Mouse (Mus musculus) CH12.LX (cell line): ENCODE results near the gene Olfr15. TPM values are rescaled to one million over a fixed set of nuclear protein-coding genes. Genes with fewer than 3 reads are reported as not detected.

Experiments
- DNase-seq: peaks from one replicate; pipeline ENCODE4 v3.0.0-alpha.2; 2013; ENCODE audit errors: extremely low read depth
- H3K27ac ChIP-seq: 2 replicates; pipeline ENCODE4 v1.5.1; 2012; ENCODE audit warnings: low read depth, mild to moderate bottlenecking, control low read depth, moderate library complexity; ENCODE audit not compliant: insufficient read depth
- H3K27me3 ChIP-seq: replicated peaks from 2 replicates; pipeline ENCODE3; 2012; ENCODE audit warnings: inconsistent platforms
- H3K36me3 ChIP-seq, 2 experiments: replicated peaks in 1 of 2; 2 replicates each; pipeline versions ENCODE3 to v1.6.1; 2012; ENCODE audit warnings: inconsistent platforms in 1 of 2, low read length in 1 of 2, mild to moderate bottlenecking in 1 of 2, mixed read lengths in 1 of 2, moderate library complexity in 1 of 2; ENCODE audit not compliant: control insufficient read depth in 1 of 2, insufficient read depth in 1 of 2
- H3K4me1 ChIP-seq, 2 experiments: 2 replicates each; pipeline ENCODE4 v1.6.1; 2012; ENCODE audit warnings: inconsistent platforms in 1 of 2, moderate library complexity in 1 of 2; ENCODE audit not compliant: insufficient read depth in 2 of 2, control insufficient read depth in 1 of 2
- H3K4me2 ChIP-seq: 2 replicates; pipeline ENCODE4 v1.6.1; 2012; ENCODE audit warnings: low read depth, mild to moderate bottlenecking, control low read depth; ENCODE audit not compliant: poor library complexity, insufficient read depth, severe bottlenecking
- H3K4me3 ChIP-seq, 3 experiments: fragments of 150-350 bp in 1 of 3; sonication (generic) in 1 of 3; replicated peaks in 1 of 3; 2 replicates each; pipeline versions ENCODE3 to v1.5.1; 2011 to 2012; ENCODE audit warnings: low read depth in 2 of 3, low read length in 2 of 3, mild to moderate bottlenecking in 2 of 3, moderate library complexity in 2 of 3, control low read depth in 1 of 3, improper control_type of control experiment in 1 of 3, inconsistent platforms in 1 of 3, mixed read lengths in 1 of 3; ENCODE audit not compliant: poor library complexity in 1 of 3
- H3K79me2 ChIP-seq: replicated peaks from 2 replicates; pipeline ENCODE4 v1.6.1; 2012; ENCODE audit warnings: mild to moderate bottlenecking, moderate library complexity; ENCODE audit not compliant: control insufficient read depth, poor library complexity, insufficient read depth, severe bottlenecking; ENCODE audit errors: extremely low read depth
- H3K9ac ChIP-seq: 2 replicates; pipeline ENCODE4 v1.6.1; 2012; ENCODE audit warnings: low read depth, mild to moderate bottlenecking, control low read depth, moderate library complexity; ENCODE audit not compliant: insufficient read depth
- H3K9me3 ChIP-seq: replicated peaks from 2 replicates; pipeline ENCODE3; 2012; ENCODE audit warnings: low read length, inconsistent platforms, mixed read lengths
- BHLHE40 ChIP-seq: IDR thresholded peaks from 2 replicates; pipeline ENCODE4 v1.6.1; 2011; ENCODE audit warnings: mild to moderate bottlenecking, low read depth, low read length, improper control_type of control experiment
- CHD1 ChIP-seq: IDR thresholded peaks from 2 replicates; pipeline ENCODE4 v1.6.1; 2012; ENCODE audit warnings: low read depth, low read length, improper control_type of control experiment, inconsistent platforms
- CHD2 ChIP-seq: IDR thresholded peaks from 2 replicates; pipeline ENCODE4 v1.6.1; 2011; ENCODE audit warnings: low read length, improper control_type of control experiment
- CTCF ChIP-seq, 2 experiments: IDR thresholded peaks in 1 of 2; conservative IDR thresholded peaks in 1 of 2; 2 replicates each; pipeline ENCODE4 v1.5.1; 2011 to 2012; ENCODE audit warnings: low read depth in 2 of 2, low read length in 2 of 2, improper control_type of control experiment in 1 of 2, inconsistent platforms in 1 of 2, mild to moderate bottlenecking in 1 of 2, moderate library complexity in 1 of 2
- E2F4 ChIP-seq: IDR thresholded peaks from 2 replicates; pipeline ENCODE4 v1.6.1; 2011; ENCODE audit warnings: low read depth, low read length, improper control_type of control experiment; ENCODE audit not compliant: insufficient replicate concordance
- ELF1 ChIP-seq: IDR thresholded peaks from 2 replicates; pipeline ENCODE4 v1.6.1; 2014; ENCODE audit warnings: low read depth, mild to moderate bottlenecking, inconsistent platforms, low read length, improper control_type of control experiment
- EP300 ChIP-seq: IDR thresholded peaks from 2 replicates; pipeline ENCODE4 v1.6.1; 2011; ENCODE audit warnings: low read length, improper control_type of control experiment
- ETS1 ChIP-seq: conservative IDR thresholded peaks from 2 replicates; pipeline ENCODE4 v1.6.1; 2012; ENCODE audit warnings: low read depth, mild to moderate bottlenecking, inconsistent platforms, low read length, improper control_type of control experiment, moderate library complexity
- HCFC1 ChIP-seq: IDR thresholded peaks from 2 replicates; pipeline ENCODE4 v1.6.1; 2012; ENCODE audit warnings: low read depth, mild to moderate bottlenecking, inconsistent platforms, low read length, improper control_type of control experiment
- IRF4 ChIP-seq: IDR thresholded peaks from 2 replicates; pipeline ENCODE4 v1.6.1; 2014; ENCODE audit warnings: low read depth, mild to moderate bottlenecking, inconsistent platforms, low read length, improper control_type of control experiment
- JUN ChIP-seq: IDR thresholded peaks from 2 replicates; pipeline ENCODE4 v1.6.1; 2011; ENCODE audit warnings: low read depth, mild to moderate bottlenecking, low read length, improper control_type of control experiment, moderate library complexity; ENCODE audit not compliant: insufficient read depth
- JUND ChIP-seq: conservative IDR thresholded peaks from 2 replicates; pipeline ENCODE4 v1.6.1; 2011; ENCODE audit warnings: low read depth, low read length, improper control_type of control experiment
- KAT2A ChIP-seq: IDR thresholded peaks from 2 replicates; pipeline ENCODE4 v1.6.1; 2012; ENCODE audit warnings: low read length, improper control_type of control experiment, inconsistent platforms; ENCODE audit not compliant: insufficient replicate concordance
- MAFK ChIP-seq: IDR thresholded peaks from 2 replicates; pipeline ENCODE4 v1.6.1; 2011; ENCODE audit warnings: low read length, improper control_type of control experiment; ENCODE audit not compliant: insufficient replicate concordance
- MAX ChIP-seq: IDR thresholded peaks from 2 replicates; pipeline ENCODE4 v1.6.1; 2011; ENCODE audit warnings: low read length, improper control_type of control experiment
- MAZ ChIP-seq: IDR thresholded peaks from 2 replicates; pipeline ENCODE4 v1.6.1; 2012; ENCODE audit warnings: low read depth, mild to moderate bottlenecking, inconsistent platforms, low read length, improper control_type of control experiment, moderate library complexity
- MEF2A ChIP-seq: IDR thresholded peaks from 2 replicates; pipeline ENCODE4 v1.6.1; 2014; ENCODE audit warnings: low read depth, mild to moderate bottlenecking, inconsistent platforms, low read length, improper control_type of control experiment, borderline replicate concordance
- MXI1 ChIP-seq: IDR thresholded peaks from 2 replicates; pipeline ENCODE4 v1.6.1; 2011; ENCODE audit warnings: mild to moderate bottlenecking, low read depth, low read length, improper control_type of control experiment
- MYC ChIP-seq: IDR thresholded peaks from 2 replicates; pipeline ENCODE4 v1.6.1; 2011; ENCODE audit warnings: low read depth, mild to moderate bottlenecking, improper control_type of control experiment, low read length
- NELFE ChIP-seq: IDR thresholded peaks from 2 replicates; pipeline ENCODE4 v1.6.1; 2011; ENCODE audit warnings: low read depth, low read length, improper control_type of control experiment
- NRF1 ChIP-seq: IDR thresholded peaks from 2 replicates; pipeline ENCODE4 v1.6.1; 2014; ENCODE audit warnings: low read depth, mild to moderate bottlenecking, inconsistent platforms, low read length, improper control_type of control experiment, moderate library complexity
- PAX5 ChIP-seq: IDR thresholded peaks from 2 replicates; pipeline ENCODE4 v1.6.1; 2012; ENCODE audit warnings: low read length, inconsistent platforms, mixed read lengths
- POLR2A ChIP-seq: IDR thresholded peaks from 2 replicates; pipeline ENCODE4 v1.6.1; 2011; ENCODE audit warnings: low read depth, mild to moderate bottlenecking, improper control_type of control experiment, low read length
- POLR2AphosphoS2 ChIP-seq: IDR thresholded peaks from 2 replicates; pipeline ENCODE4 v1.6.1; 2011; ENCODE audit warnings: low read depth, low read length, improper control_type of control experiment
- RAD21 ChIP-seq: IDR thresholded peaks from 2 replicates; pipeline ENCODE4 v1.6.1; 2011; ENCODE audit warnings: low read depth, mild to moderate bottlenecking, low read length, improper control_type of control experiment, moderate library complexity
- RCOR1 ChIP-seq: conservative IDR thresholded peaks from 2 replicates; pipeline ENCODE4 v1.6.1; 2012; ENCODE audit warnings: low read depth, mild to moderate bottlenecking, inconsistent platforms, low read length, improper control_type of control experiment
- SIN3A ChIP-seq: IDR thresholded peaks from 2 replicates; pipeline ENCODE4 v1.6.1; 2012; ENCODE audit warnings: low read length, improper control_type of control experiment, inconsistent platforms
- SMC3 ChIP-seq: IDR thresholded peaks from 2 replicates; pipeline ENCODE4 v1.6.1; 2011; ENCODE audit warnings: low read depth, low read length, improper control_type of control experiment
- TBP ChIP-seq: conservative IDR thresholded peaks from 2 replicates; pipeline ENCODE4 v1.6.1; 2011; ENCODE audit warnings: low read depth, low read length, improper control_type of control experiment
- TCF12 ChIP-seq: IDR thresholded peaks from 2 replicates; pipeline ENCODE4 v1.6.1; 2014; ENCODE audit warnings: low read depth, mild to moderate bottlenecking, inconsistent platforms, low read length, improper control_type of control experiment
- UBTF ChIP-seq: IDR thresholded peaks from 2 replicates; pipeline ENCODE4 v1.6.1; 2012; ENCODE audit warnings: low read depth, mild to moderate bottlenecking, inconsistent platforms, low read length, improper control_type of control experiment, moderate library complexity
- USF1 ChIP-seq: IDR thresholded peaks from 2 replicates; pipeline ENCODE4 v1.6.1; 2014; ENCODE audit warnings: low read depth, mild to moderate bottlenecking, inconsistent platforms, low read length, improper control_type of control experiment
- USF2 ChIP-seq: conservative IDR thresholded peaks from 2 replicates; pipeline ENCODE4 v1.6.1; 2011; ENCODE audit warnings: low read depth, low read length, improper control_type of control experiment
- ZC3H11A ChIP-seq: IDR thresholded peaks from 2 replicates; pipeline ENCODE4 v1.6.1; 2012; ENCODE audit warnings: low read depth, mild to moderate bottlenecking, inconsistent platforms, low read length, improper control_type of control experiment
- ZKSCAN1 ChIP-seq: IDR thresholded peaks from 2 replicates; pipeline ENCODE4 v1.6.1; 2012; ENCODE audit warnings: low read depth, inconsistent platforms, low read length, improper control_type of control experiment, borderline replicate concordance
- ZMIZ1 ChIP-seq: IDR thresholded peaks from 2 replicates; pipeline ENCODE4 v1.6.1; 2012; ENCODE audit warnings: low read depth, mild to moderate bottlenecking, inconsistent platforms, low read length, improper control_type of control experiment
- ZNF384 ChIP-seq: IDR thresholded peaks from 2 replicates; pipeline ENCODE4 v1.6.1; 2012; ENCODE audit warnings: low read depth, low read length, improper control_type of control experiment, inconsistent platforms
- dilution Hi-C: fragments of 300-500 bp; cut with MboI; formaldehyde crosslinking; loops from 2 replicates; pipeline ENCODE4 v1.14.3; 2020; ENCODE audit warnings: low sequenced_read_pairs; ENCODE audit not compliant: extremely low pct_unique_long_range_greater_than_20kb, extremely low pct_ligation_motif_present
- in situ Hi-C: fragments of 300-500 bp; cut with MboI; formaldehyde crosslinking; loops from 3 replicates; pipeline ENCODE4 v1.14.3; 2019; ENCODE audit warnings: low sequenced_read_pairs, low pct_ligation_motif_present, low pct_unique_long_range_greater_than_20kb, mixed read lengths
- polyA plus RNA-seq: library from polyadenylated mRNA; unstranded; fragments of >175 nt; gene quantifications from 2 replicates; pipeline ENCODE4 v1.2.1, GENCODE M21; 2012; ENCODE audit warnings: low read depth; ENCODE audit not compliant: insufficient read length
- total RNA-seq, 2 experiments: library from RNA; depleted of rRNA; stranded (reverse); fragments of 300-350 nt in 1 of 2; fragments of >200 nt in 1 of 2; gene quantifications; 2 replicates each; pipeline ENCODE4 v1.2.3; 2012 to 2014

Olfr15 gene
- total and polyA plus RNA-seq, 3 experiments: not detected

GRCm38 (mm10) chr16:3884201-3885064 lies 53.8 kb downstream of the Olfr15 start, which contains the start of the genes Zfp597 and Gm20695:
Gene Zfp597 (minus strand): TSS chr16:3884561.
Gene Gm20695 (plus strand): TSS chr16:3884648.
- Histone ChIP-seq H3K27ac (peak within 1 kb of the TSS; percentile 2; the same call in 1 of the 2 replicates), H3K4me1 (peaks cover 5 to 41% of the 10 kb centered on the region in 2 experiments), H3K4me2 (peak within 1 kb of the TSS; percentile 77), H3K27me3 (no peaks in the 10 kb centered on the region), H3K9me3 (no peaks in the 10 kb centered on the region), H3K36me3 (peaks cover 3 to 39% of the 10 kb centered on the region in 2 experiments), H3K4me3 (peak within 1 kb of the TSS; percentile 81 to 91 (median 87)), H3K9ac (peak within 1 kb of the TSS; percentile 84), H3K79me2 (peaks cover 36% of the 10 kb centered on the region)
- dilution Hi-C loops: no loop called here
- in situ Hi-C loops: loop anchor here (5.0 kb wide), 1 partner anchor 37 kb away; the partner anchor contains the start of gene Zfp174
- DNase-seq: peak; percentile 94
- TF ChIP-seq UBTF (peak; percentile 53; the same call in 1 of the 2 replicates), JUND (no peak), IRF4 (peak; percentile 67; the same call in 1 of the 2 replicates), CHD1 (no peak), MEF2A (no peak), MAFK (0 out of 2 replicates have a peak, but pooled peaks have one; percentile 44), ETS1 (peak; percentile 83), MAX (peak; percentile 86), MAZ (peak; percentile 30; the same call in 1 of the 2 replicates), JUN (no peak), ELF1 (peak; percentile 99), E2F4 (no peak), MXI1 (peak; percentile 94), EP300 (no peak), USF1 (peak; percentile 61), CHD2 (peak; percentile 90; the same call in 1 of the 2 replicates), MYC (no peak), PAX5 (no peak), ZKSCAN1 (no peak), SIN3A (peak; percentile 98), SMC3 (peak; percentile 9; the same call in 1 of the 2 replicates), CTCF (conservative IDR thresholded peaks at IDR 0.05 in 1 of 2, IDR thresholded peaks at IDR 0.05 in 1 of 2; ENCODE audit: low read depth in 2 of 2, low read length in 2 of 2) (peak in 1 of 2 experiments; percentile 31; a peak in 2 of 4 replicates), TCF12 (peak; percentile 75), KAT2A (peak; percentile 98), TBP (no peak), POLR2AphosphoS2 (0 out of 2 replicates have a peak, but pooled peaks have one; percentile 57), RAD21 (no peak; the same call in 1 of the 2 replicates), NRF1 (peak; percentile 80), RCOR1 (no peak; the same call in 1 of the 2 replicates), USF2 (no peak), ZC3H11A (no peak), ZNF384 (no peak), ZMIZ1 (peak; percentile 89; the same call in 1 of the 2 replicates), POLR2A (peak; percentile 80), NELFE (peak; percentile 72; the same call in 1 of the 2 replicates), BHLHE40 (peak; percentile 42), HCFC1 (peak; percentile 96)
